Mouse (Mus musculus): ENCODE measurements around the gene Bend7. TPM values are rescaled to one million over a fixed set of nuclear protein-coding genes. Genes with fewer than 3 reads are reported as not detected.

Bend7 gene
- polyA plus RNA-seq, 1 experiment from 2014 or later, result 1.3 TPM

- H3K4me1 ChIP-seq (ENCODE audit: control insufficient read depth, insufficient read depth, low read length), result no peaks in the 10 kb centered on the region
- H3K27me3 ChIP-seq (ENCODE audit: control insufficient read depth, insufficient read depth, low read length), result no peaks in the 10 kb centered on the region
- no peak overlapping the region for H3K4me3 ChIP-seq (ENCODE audit: low read depth, low read length)
- no peak overlapping the region for H3K27ac ChIP-seq (ENCODE audit: low read depth, low read length)
- no peak overlapping the region for H3K4me2 ChIP-seq
- H3K9ac ChIP-seq (ENCODE audit: low read depth, low read length), result no peak overlapping the region
- ATAC-seq (replicated peaks; ENCODE audit: insufficient number of reproducible peaks, low FRiP score, low TSS enrichment), result no peak
- 79% methylated on average over 6 of the region's 6 CpGs for whole genome bisulfite sequencing (ENCODE audit: insufficient replicate concordance)
- H3K9me3 ChIP-seq (replicated peaks; ENCODE audit: control insufficient read depth, low read length), result no peaks in the 10 kb centered on the region
- no peaks in the 10 kb centered on the region for H3K36me3 ChIP-seq (ENCODE audit: control insufficient read depth, insufficient read depth, low read length)
Observed at GRCm38 (mm10) chr2:4828446-4828997, 110.9 kb downstream of the Bend7 start.

GRCm38 (mm10) chr2:4829007-4829406, 111.4 kb downstream of the Bend7 start:
- Histone ChIP-seq H3K9ac (ENCODE audit: low read depth, low read length) (no peak overlapping the region), H3K4me1 (ENCODE audit: control insufficient read depth, insufficient read depth, low read length) (no peaks in the 10 kb centered on the region), H3K4me3 (ENCODE audit: low read depth, low read length) (no peak overlapping the region), H3K27ac (ENCODE audit: low read depth, low read length) (no peak overlapping the region), H3K27me3 (ENCODE audit: control insufficient read depth, insufficient read depth, low read length) (no peaks in the 10 kb centered on the region), H3K36me3 (ENCODE audit: control insufficient read depth, insufficient read depth, low read length) (no peaks in the 10 kb centered on the region), H3K4me2 (no peak overlapping the region), H3K9me3 (replicated peaks; ENCODE audit: control insufficient read depth, low read length) (no peaks in the 10 kb centered on the region)
- 87% methylated on average over 4 of the region's 4 CpGs for WGBS (ENCODE audit: insufficient replicate concordance)
- ATAC-seq (replicated peaks; ENCODE audit: insufficient number of reproducible peaks, low FRiP score, low TSS enrichment), result no peak

- H3K27ac ChIP-seq (ENCODE audit: low read depth, low read length), result no peak overlapping the region
- no peak for ATAC-seq (replicated peaks; ENCODE audit: insufficient number of reproducible peaks, low FRiP score, low TSS enrichment)
- H3K27me3 ChIP-seq (ENCODE audit: control insufficient read depth, insufficient read depth, low read length), result no peaks in the 10 kb centered on the region
Observed at GRCm38 (mm10) chr2:4829489-4830065, 111.9 kb downstream of the Bend7 start.

GRCm38 (mm10) chr2:4831493-4831892, 113.9 kb downstream of the Bend7 start:
- no peak overlapping the region for H3K9ac ChIP-seq (ENCODE audit: low read depth, low read length)
- no peak overlapping the region for H3K27ac ChIP-seq (ENCODE audit: low read depth, low read length)
- no peak overlapping the region for H3K4me2 ChIP-seq
- ATAC-seq (replicated peaks; ENCODE audit: insufficient number of reproducible peaks, low FRiP score, low TSS enrichment), result no peak
- H3K36me3 ChIP-seq (ENCODE audit: control insufficient read depth, insufficient read depth, low read length), result no peaks in the 10 kb centered on the region
- H3K27me3 ChIP-seq (ENCODE audit: control insufficient read depth, insufficient read depth, low read length), result no peaks in the 10 kb centered on the region
- H3K9me3 ChIP-seq (replicated peaks; ENCODE audit: control insufficient read depth, low read length), result no peaks in the 10 kb centered on the region
- H3K4me3 ChIP-seq (ENCODE audit: low read depth, low read length), result no peak overlapping the region
- H3K4me1 ChIP-seq (ENCODE audit: control insufficient read depth, insufficient read depth, low read length), result no peaks in the 10 kb centered on the region
- 42% methylated on average over 4 of the region's 4 CpGs for WGBS (ENCODE audit: insufficient replicate concordance)

More at GRCm38 (mm10) chr2:4829489-4830065, 111.9 kb downstream of the Bend7 start:
- Histone ChIP-seq H3K4me1 (ENCODE audit: control insufficient read depth, insufficient read depth, low read length) (no peaks in the 10 kb centered on the region), H3K4me2 (no peak overlapping the region), H3K9me3 (replicated peaks; ENCODE audit: control insufficient read depth, low read length) (no peaks in the 10 kb centered on the region), H3K36me3 (ENCODE audit: control insufficient read depth, insufficient read depth, low read length) (no peaks in the 10 kb centered on the region), H3K4me3 (ENCODE audit: low read depth, low read length) (no peak overlapping the region), H3K9ac (ENCODE audit: low read depth, low read length) (no peak overlapping the region)
- 74% methylated on average over 6 of the region's 6 CpGs for WGBS (ENCODE audit: insufficient replicate concordance)

GRCm38 (mm10) chr2:4832166-4832565, 114.5 kb downstream of the Bend7 start:
- Histone ChIP-seq H3K4me1 (ENCODE audit: control insufficient read depth, insufficient read depth, low read length) (no peaks in the 10 kb centered on the region), H3K9me3 (replicated peaks; ENCODE audit: control insufficient read depth, low read length) (no peaks in the 10 kb centered on the region), H3K4me3 (ENCODE audit: low read depth, low read length) (no peak overlapping the region), H3K4me2 (no peak overlapping the region), H3K9ac (ENCODE audit: low read depth, low read length) (no peak overlapping the region), H3K27ac (ENCODE audit: low read depth, low read length) (no peak overlapping the region), H3K36me3 (ENCODE audit: control insufficient read depth, insufficient read depth, low read length) (no peaks in the 10 kb centered on the region), H3K27me3 (ENCODE audit: control insufficient read depth, insufficient read depth, low read length) (no peaks in the 10 kb centered on the region)
- 76% methylated on average over 4 of the region's 4 CpGs for WGBS (ENCODE audit: insufficient replicate concordance)
- ATAC-seq (replicated peaks; ENCODE audit: insufficient number of reproducible peaks, low FRiP score, low TSS enrichment), result no peak

- Histone ChIP-seq H3K36me3 (ENCODE audit: control insufficient read depth, insufficient read depth, low read length) (no peaks in the 10 kb centered on the region), H3K4me1 (ENCODE audit: control insufficient read depth, insufficient read depth, low read length) (no peaks in the 10 kb centered on the region), H3K9ac (ENCODE audit: low read depth, low read length) (no peak overlapping the region), H3K4me2 (no peak overlapping the region), H3K9me3 (replicated peaks; ENCODE audit: control insufficient read depth, low read length) (no peaks in the 10 kb centered on the region), H3K27ac (ENCODE audit: low read depth, low read length) (no peak overlapping the region), H3K27me3 (ENCODE audit: control insufficient read depth, insufficient read depth, low read length) (no peaks in the 10 kb centered on the region), H3K4me3 (ENCODE audit: low read depth, low read length) (no peak overlapping the region)
- 75% methylated on average over 2 of the region's 2 CpGs for WGBS (ENCODE audit: insufficient replicate concordance)
- no peak for ATAC-seq (replicated peaks; ENCODE audit: insufficient number of reproducible peaks, low FRiP score, low TSS enrichment)
Observed at GRCm38 (mm10) chr2:4849449-4849848, 131.8 kb downstream of the Bend7 start.

Other genes with a start within 250 kb of the Bend7 start
- 29.6 and 34.4 TPM in 2 replicates for gene Prpf18, start 65.7 kb upstream of the Bend7 start, polyA plus RNA-seq (2014; fragmentation: Nextera tagmentation; extraction: Ambion mirVana)
- gene Sephs1, start 163.7 kb downstream of the Bend7 start, polyA plus RNA-seq (2014; fragmentation: Nextera tagmentation; extraction: Ambion mirVana), result 51.0 and 56.4 TPM in 2 replicates
- 110 and 113 TPM in 2 replicates for gene Phyh, start 201.2 kb downstream of the Bend7 start, polyA plus RNA-seq (2014; fragmentation: Nextera tagmentation; extraction: Ambion mirVana)

Data from heart, embryonic 11.5 days (tissue).